Mouse (Mus musculus) spleen, adult 18-20 months (tissue): ENCODE measurements around the gene Inpp5a.

Source experiments
- DNase-seq, 2 experiments: peaks; one replicate each; pipeline ENCODE4 v3.0.0; 2022; ENCODE audit warnings: mixed read lengths in 2 of 2

The Inpp5a gene

GRCm38 (mm10) chr7:139584221-139585175 is 195.6 kb downstream of the Inpp5a start:
- no peak for DNase-seq

GRCm38 (mm10) chr7:139585183-139585821 is 196.4 kb downstream of the Inpp5a start:
- no peak for DNase-seq

- no peak for DNase-seq
Measured at GRCm38 (mm10) chr7:139587919-139588318, 199.0 kb downstream of the Inpp5a start.

GRCm38 (mm10) chr7:139590302-139590701 is 201.4 kb downstream of the Inpp5a start:
- DNase-seq, result peak in 1 of 2 experiments; percentile 24

- no peak for DNase-seq
Measured at GRCm38 (mm10) chr7:139591311-139591710, 202.4 kb downstream of the Inpp5a start.

GRCm38 (mm10) chr7:139595311-139595710 is 206.4 kb downstream of the Inpp5a start:
- no peak for DNase-seq

- DNase-seq, result no peak
Measured at GRCm38 (mm10) chr7:139595862-139596261, 207.0 kb downstream of the Inpp5a start.

GRCm38 (mm10) chr7:139610328-139610727 is 221.4 kb downstream of the Inpp5a start:
- DNase-seq, result no peak

- DNase-seq, result peak in 1 of 2 experiments; percentile 32
Measured at GRCm38 (mm10) chr7:139615767-139616766, 227.2 kb downstream of the Inpp5a start.

- DNase-seq, result no peak
Measured at GRCm38 (mm10) chr7:139622568-139622967, 233.7 kb downstream of the Inpp5a start.

GRCm38 (mm10) chr7:139625156-139625555 is 236.2 kb downstream of the Inpp5a start:
- no peak for DNase-seq
